Mouse (Mus musculus): ENCODE results near the gene 4930452B06Rik.

GRCm38 (mm10) chr14:8478098-8478497 is 187.9 kb downstream of the 4930452B06Rik start:
- TF ChIP-seq CTCF (IDR thresholded peaks at IDR 0.05; ENCODE audit: insufficient read depth, low read length): no peak
- TF ChIP-seq POLR2A (IDR thresholded peaks at IDR 0.05; ENCODE audit: borderline replicate concordance, extremely low read depth, low read depth, low read length): no peak
